Mouse (Mus musculus) C2C12 (cell line): ENCODE data around the gene Pate2. TPM values are rescaled to one million over a fixed set of nuclear protein-coding genes. Genes with fewer than 3 reads are reported as not detected.
"Not testable (repeated sequence)": the region's sequence is repeated elsewhere in the genome, so short reads cannot be mapped to it uniquely, and the experiment has no call there.

ENCODE experiments used
- H3K27me3 ChIP-seq: one replicate; pipeline ENCODE4 v1.6.1; 2011; ENCODE audit not compliant: control insufficient read depth, insufficient read depth, insufficient read length
- H3K36me3 ChIP-seq: one replicate; pipeline ENCODE4 v1.6.1; 2011; ENCODE audit not compliant: control insufficient read depth, insufficient read depth
- H3K4me3 ChIP-seq: one replicate; pipeline ENCODE4 v1.5.1; 2011; ENCODE audit warnings: mild to moderate bottlenecking, control low read depth; ENCODE audit not compliant: poor library complexity, insufficient read depth, severe bottlenecking
- H3K79me2 ChIP-seq: one replicate; pipeline ENCODE4 v1.6.1; 2011; ENCODE audit not compliant: control insufficient read depth, insufficient read depth
- H3K79me3 ChIP-seq: one replicate; pipeline ENCODE4 v1.6.1; 2011; ENCODE audit warnings: low read depth, control low read depth
- H3ac ChIP-seq: one replicate; pipeline ENCODE3; 2011; ENCODE audit warnings: low read depth; ENCODE audit not compliant: control insufficient read depth, insufficient read length
- CEBPB ChIP-seq: IDR thresholded peaks from one replicate; pipeline ENCODE4 v1.6.1; 2011; ENCODE audit warnings: low read depth, mild to moderate bottlenecking, control low read depth, moderate library complexity
- CTCF ChIP-seq: IDR thresholded peaks from one replicate; pipeline ENCODE4 v1.5.1; 2011; ENCODE audit not compliant: control insufficient read depth, insufficient read depth, insufficient read length
- FOSL1 ChIP-seq: IDR thresholded peaks from one replicate; pipeline ENCODE4 v1.8.0; 2011; ENCODE audit warnings: mild to moderate bottlenecking, low read length; ENCODE audit not compliant: poor library complexity, insufficient read depth, severe bottlenecking
- MAX ChIP-seq: IDR thresholded peaks from one replicate; pipeline ENCODE4 v1.6.1; 2011; ENCODE audit warnings: mild to moderate bottlenecking, control low read depth
- MYOD1 ChIP-seq: IDR thresholded peaks from one replicate; pipeline ENCODE4 v1.6.1; 2011; ENCODE audit warnings: low read depth; ENCODE audit not compliant: control insufficient read depth, insufficient read length
- MYOG ChIP-seq: IDR thresholded peaks from one replicate; pipeline ENCODE4 v1.6.1; 2011; ENCODE audit not compliant: control insufficient read depth, insufficient read length; ENCODE audit errors: extremely low read depth
- USF1 ChIP-seq: IDR thresholded peaks from one replicate; pipeline ENCODE4 v1.6.1; 2011; ENCODE audit warnings: low read depth, mild to moderate bottlenecking, control low read depth, moderate library complexity
- polyA plus RNA-seq: library from polyadenylated mRNA; unstranded; fragments of >200 nt; fragmentation: generic; extraction: Trizol; gene quantifications from one replicate; pipeline ENCODE4 v1.2.1, GENCODE M21; 2012; ENCODE audit warnings: missing spikeins

Gene Pate2
- polyA plus RNA-seq, 1 experiment: 0.34 TPM

DNA sequence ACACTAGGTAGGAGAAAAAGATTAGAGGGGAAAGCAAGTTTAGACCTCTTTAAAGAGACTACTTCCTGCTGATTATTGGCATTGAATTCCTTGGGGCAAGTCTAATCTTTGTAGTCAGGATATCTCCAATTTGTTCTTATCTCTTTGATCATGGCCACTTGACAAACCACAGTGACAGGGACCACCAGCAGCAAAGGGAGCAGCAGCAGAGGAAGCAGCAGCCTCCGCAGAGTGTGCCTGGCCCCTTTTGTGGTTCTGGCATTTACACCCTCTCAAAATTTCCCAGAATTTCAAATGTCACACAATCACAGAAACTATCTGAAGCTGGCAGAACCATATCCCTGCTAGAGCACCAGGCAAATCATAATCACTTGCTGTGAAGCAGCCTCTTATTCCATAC, 17.6 kb downstream of the Pate2 start:
- Histone ChIP-seq H3K27me3 (peaks cover 6% of the 10 kb centered on the region), H3K79me2 (no peaks in the 10 kb centered on the region), H3K4me3 (no peak overlapping the region), H3ac (no peak overlapping the region), H3K79me3 (no peaks in the 10 kb centered on the region), H3K36me3 (no peaks in the 10 kb centered on the region)
- TF ChIP-seq MAX (no peak), CEBPB (no peak), FOSL1 (no peak), MYOG (no peak), MYOD1 (no peak), CTCF (no peak), USF1 (no peak)

DNA sequence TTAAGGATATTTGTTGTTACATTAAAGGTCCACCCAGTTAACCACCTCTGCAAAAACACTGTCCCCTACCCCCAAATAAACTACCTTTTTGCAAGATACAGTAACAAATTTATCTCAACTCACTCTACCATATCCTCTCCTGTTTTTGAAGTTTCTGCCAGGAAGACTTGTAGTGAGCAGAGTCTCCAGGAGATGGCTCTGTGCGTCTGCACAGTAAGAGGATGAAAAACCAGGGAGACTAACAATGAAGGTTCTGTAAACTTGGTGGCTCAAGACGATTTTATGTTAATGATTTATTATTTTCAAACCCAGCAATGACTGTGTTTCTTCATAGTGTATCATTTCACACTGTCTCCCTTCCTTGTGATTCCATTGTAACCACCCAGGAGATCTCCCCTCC, 22.8 kb downstream of the Pate2 start:
- H3K27me3 ChIP-seq: peaks cover 6% of the 10 kb centered on the region
- TF ChIP-seq MYOD1 (no peak), MYOG (no peak), USF1 (no peak), FOSL1 (no peak), CTCF (no peak), MAX (no peak), CEBPB (no peak)
- H3K36me3 ChIP-seq: no peaks in the 10 kb centered on the region
- H3K79me3 ChIP-seq: no peaks in the 10 kb centered on the region
- no peak overlapping the region for H3ac ChIP-seq
- no peaks in the 10 kb centered on the region for H3K79me2 ChIP-seq
- H3K4me3 ChIP-seq: no peak overlapping the region

DNA sequence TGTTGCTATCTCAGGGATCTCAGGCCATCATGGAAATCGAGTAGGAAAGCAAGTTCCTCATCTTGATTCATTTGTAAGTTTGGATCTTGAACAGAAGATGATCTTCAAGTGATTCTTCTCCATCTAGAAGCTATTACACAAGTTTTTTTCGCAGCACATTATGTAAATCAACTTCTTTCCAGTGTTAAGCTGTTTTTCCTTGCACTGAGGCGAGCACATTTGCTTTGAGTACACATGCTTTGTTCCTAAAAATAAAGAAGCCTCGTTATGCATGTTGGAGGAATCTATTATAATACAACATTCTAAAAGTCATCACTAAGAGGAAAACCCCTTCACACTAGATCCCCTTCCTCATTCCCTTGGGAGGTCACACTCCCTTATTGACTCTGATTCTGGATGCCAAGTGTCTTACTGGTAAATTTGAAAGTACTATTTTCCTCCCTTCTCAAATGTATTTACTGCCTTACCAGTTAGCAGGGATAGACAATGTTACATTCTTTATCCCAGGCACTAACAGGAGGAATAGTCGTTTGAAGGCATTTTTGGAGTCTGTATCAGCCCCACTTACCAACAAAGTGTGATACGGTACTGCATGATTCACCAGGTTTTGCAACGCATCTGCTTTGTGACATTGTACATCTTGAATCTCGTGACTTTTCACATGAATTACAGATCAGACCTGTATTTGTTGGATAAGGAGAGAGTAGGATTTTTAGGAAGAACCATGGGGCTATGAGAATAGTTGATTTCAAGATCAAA, 37.7 kb downstream of the Pate2 start:
- no peak overlapping the region for H3K4me3 ChIP-seq
- H3ac ChIP-seq: no peak overlapping the region
- no peaks in the 10 kb centered on the region for H3K79me3 ChIP-seq
- no peaks in the 10 kb centered on the region for H3K79me2 ChIP-seq
- TF ChIP-seq CEBPB: no peak
- H3K27me3 ChIP-seq: no peaks in the 10 kb centered on the region
- no peaks in the 10 kb centered on the region for H3K36me3 ChIP-seq

DNA sequence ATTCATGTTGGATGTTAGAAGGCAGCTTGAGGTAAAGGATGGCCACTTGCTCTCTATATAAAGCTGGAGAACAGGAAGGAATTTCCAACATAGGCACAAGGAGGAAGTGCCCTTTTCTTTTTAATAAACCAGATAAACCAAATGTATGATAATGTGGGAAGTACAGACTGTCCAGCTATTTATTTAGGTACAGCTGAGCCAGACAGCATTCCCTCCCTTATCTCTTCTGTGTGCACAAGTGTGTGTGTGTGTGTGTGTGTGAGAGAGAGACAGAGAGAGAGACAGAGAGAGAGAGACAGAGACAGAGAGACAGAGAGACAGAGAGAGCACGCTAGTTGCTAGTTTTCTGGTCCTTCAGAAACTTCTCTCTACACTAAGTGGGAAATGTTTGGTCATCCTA, 41.8 kb downstream of the Pate2 start, which contains the start of gene Pate4:
Gene Pate4 (minus strand): TSS at position 101 of the 400 bp plus-strand sequence.
- Histone ChIP-seq H3K79me2 (no peaks in the 10 kb centered on the region), H3ac (no peak within 1 kb of the TSS), H3K36me3 (no peaks in the 10 kb centered on the region), H3K4me3 (no peak within 1 kb of the TSS), H3K27me3 (no peaks in the 10 kb centered on the region), H3K79me3 (no peaks in the 10 kb centered on the region)
- no peak for TF ChIP-seq MAX
- TF ChIP-seq MYOD1: no peak
- no peak for TF ChIP-seq CEBPB
- no peak for TF ChIP-seq MYOG
- no peak for TF ChIP-seq FOSL1

DNA sequence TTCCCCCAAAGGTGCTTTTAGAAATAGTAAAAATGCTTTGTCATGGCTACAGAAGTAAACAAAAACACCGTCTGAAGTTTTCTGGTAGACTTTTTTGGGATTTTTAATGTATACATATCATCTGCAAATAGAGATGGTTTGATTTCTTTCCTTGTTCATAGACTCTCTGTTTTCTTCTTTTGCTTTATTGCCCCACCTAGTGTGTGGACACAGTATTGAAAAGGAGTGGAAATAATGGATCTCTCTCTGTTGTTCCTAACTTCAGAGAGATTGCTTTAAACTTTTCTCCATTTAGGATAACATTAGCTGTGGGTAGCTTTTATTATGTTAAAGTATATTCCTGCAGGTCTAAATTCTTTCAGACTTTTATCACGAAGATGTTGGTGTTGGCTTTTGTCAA, 43.9 kb downstream of the Pate2 start:
- H3K36me3 ChIP-seq: no peaks in the 10 kb centered on the region
- no peak overlapping the region for H3ac ChIP-seq
- peaks cover 4% of the 10 kb centered on the region for H3K27me3 ChIP-seq
- H3K4me3 ChIP-seq: no peak overlapping the region
- no peaks in the 10 kb centered on the region for H3K79me3 ChIP-seq
- no peaks in the 10 kb centered on the region for H3K79me2 ChIP-seq
- no peak for TF ChIP-seq CTCF
- no peak for TF ChIP-seq CEBPB
- TF ChIP-seq MAX: no peak
- no peak for TF ChIP-seq USF1
- no peak for TF ChIP-seq FOSL1
- TF ChIP-seq MYOD1: no peak
- TF ChIP-seq MYOG: no peak

DNA sequence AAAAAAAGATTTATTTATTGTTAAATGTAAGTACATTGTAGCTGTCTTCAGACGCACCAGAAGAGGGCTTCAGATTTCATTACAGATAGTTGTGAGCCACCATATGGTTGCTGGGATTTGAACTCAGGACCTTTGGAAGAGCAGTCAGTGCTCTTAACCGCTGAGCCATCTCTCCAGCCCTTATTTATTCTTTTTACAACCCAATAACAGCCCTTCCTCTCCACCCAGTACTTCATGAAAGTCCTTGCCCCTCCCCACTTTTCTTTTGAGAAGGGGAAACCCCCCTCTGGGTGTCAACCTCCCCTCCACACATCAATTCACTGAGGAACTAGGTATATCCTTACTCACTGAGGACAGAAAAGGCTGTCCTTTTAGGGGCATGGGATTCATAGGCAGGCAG, 46.7 kb downstream of the Pate2 start:
- not testable (repeated sequence) for H3K27me3 ChIP-seq, H3ac ChIP-seq, H3K79me2 ChIP-seq, H3K36me3 ChIP-seq, H3K79me3 ChIP-seq, H3K4me3 ChIP-seq
